Mouse (Mus musculus) naive thymus-derived CD4-positive, alpha-beta T cell, adult 2 months (primary cell): ENCODE data around the gene Mn1.
A peak's percentile ranks its signal among the peaks of the same experiment; 100 is the strongest.

Source experiments
- DNase-seq: peaks from one replicate; pipeline ENCODE4 v3.0.0-alpha.2; 2011; ENCODE audit warnings: low read depth

Gene Mn1

GRCm38 (mm10) chr5:111416591-111417374 lies at the start of gene Mn1:
Mn1 (plus strand) TSS chr5:111417362.
- peak; percentile 41 for DNase-seq

- no peak for DNase-seq
These were observed 49.1 kb upstream of the Mn1 start for GRCm38 (mm10) chr5:111367937-111368517.

DNA sequence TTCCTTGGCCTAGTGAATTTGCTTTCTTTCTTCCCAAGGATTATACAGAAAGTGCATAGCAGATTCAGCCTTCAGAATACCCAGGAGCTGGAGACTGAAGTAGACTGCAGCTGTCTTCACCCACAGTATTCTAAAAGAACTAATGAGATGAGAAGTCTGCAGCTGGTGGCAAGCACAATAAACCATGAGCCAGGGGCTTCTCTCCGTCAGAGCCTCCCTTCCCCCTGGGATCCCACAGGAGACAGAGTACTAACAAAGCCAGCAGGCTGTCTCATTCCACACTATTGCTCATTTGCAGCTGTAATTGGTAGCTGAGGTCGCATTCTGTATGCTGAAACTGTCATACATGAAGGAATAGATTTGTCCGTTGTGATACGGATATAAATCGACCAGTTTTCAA lies 48.6 kb upstream of the Mn1 start:
- DNase-seq, result no peak

DNA sequence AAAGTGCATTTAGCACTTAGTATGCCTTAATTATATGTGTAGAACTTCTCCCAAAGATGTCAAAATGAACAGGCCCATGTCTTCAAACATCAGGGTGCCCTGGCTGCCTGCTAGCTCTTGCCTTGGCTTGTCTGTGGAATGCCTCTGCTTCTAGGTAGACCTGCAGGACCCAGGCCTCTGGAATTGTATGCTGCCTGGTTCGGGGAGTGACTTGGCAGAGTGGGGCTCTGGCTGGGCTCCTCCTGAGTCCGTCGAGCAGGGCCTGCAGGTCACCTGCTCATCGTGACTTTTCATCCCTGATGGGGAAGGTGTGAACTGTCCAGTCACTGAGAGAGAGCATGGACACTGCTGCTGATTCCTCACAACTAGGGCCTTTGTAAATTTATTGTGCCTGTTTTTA lies 41.5 kb upstream of the Mn1 start:
- no peak for DNase-seq

DNA sequence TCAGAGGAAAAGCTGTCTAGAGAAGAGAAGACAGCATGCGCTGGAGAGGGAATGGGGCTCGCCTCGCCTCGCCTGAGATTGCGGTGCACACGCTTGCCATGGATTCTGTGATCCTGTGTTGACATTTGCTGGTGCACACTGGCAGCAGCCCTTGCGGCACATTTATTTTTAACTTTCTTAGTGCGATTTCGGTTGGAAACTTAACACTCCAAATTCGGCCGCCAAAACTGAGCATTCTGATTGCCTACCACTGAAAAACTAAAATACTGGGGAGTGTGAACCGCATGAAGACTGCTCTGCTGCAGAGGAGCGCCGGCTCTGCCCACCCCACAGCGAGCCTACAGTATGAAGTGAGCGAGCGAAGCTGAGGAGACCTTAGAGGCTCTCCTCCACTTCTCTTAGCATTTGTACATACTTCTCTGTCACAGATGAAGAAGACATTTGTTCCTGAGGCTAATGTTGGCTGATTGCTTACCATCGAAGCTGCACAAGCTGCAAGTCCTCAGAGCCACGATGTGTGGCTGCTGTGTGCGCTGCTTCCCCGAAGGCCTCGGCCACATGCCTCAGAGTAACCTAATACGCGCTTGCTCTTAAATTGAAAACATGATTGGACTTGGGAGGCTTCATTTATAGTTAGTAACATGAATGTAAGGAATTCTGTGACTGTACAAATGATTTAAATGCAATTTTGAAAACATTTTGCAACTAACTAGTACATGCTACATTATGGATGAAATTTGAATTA lies 40.7 kb upstream of the Mn1 start:
- DNase-seq, result no peak

DNA sequence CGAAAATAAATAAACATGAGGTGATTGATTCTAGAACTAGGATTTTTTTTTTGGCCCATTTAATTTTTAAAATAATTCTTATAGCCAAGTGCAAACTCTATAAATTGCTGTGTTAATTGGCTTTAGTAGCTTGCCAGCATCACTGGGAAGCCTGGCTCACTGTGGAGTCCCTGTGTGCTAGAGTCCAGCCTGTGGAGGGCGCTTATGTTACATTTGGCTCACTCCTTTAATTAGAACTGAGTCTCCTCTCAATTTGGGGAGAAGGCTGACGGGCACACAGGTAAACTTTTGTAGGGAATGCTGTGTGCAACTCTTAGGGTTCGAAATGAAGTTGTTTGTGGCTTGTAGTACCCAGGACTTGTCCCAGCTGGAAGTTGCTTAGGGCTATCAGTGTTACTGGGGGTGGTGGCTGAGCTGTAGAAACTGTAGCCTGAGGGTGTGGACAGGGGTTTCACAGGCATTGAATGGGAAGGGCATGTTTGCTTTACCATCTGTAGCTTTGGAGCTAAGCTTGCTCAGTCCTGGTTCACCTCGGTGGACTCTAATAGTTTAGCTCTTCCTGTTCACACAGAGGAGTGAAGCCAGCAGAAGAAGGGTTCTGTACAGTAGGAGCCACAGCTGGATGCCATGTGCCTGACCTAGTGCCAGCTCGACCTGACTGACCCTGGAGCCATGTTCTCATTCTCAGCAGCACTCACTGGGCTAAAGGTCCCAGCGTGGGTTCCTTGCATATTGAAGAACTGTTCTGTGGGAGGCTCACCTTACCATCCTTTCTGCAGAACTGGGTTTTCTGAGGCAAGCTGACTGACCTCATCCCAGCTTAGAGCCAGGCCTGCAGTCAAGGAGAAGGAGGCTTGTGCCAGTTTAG lies 38.8 kb upstream of the Mn1 start:
- DNase-seq, result no peak

- no peak for DNase-seq
These were observed 33.8 kb upstream of the Mn1 start for GRCm38 (mm10) chr5:111383335-111383734.

- DNase-seq, result no peak
These were observed 26.3 kb upstream of the Mn1 start for GRCm38 (mm10) chr5:111390911-111391310.

DNA sequence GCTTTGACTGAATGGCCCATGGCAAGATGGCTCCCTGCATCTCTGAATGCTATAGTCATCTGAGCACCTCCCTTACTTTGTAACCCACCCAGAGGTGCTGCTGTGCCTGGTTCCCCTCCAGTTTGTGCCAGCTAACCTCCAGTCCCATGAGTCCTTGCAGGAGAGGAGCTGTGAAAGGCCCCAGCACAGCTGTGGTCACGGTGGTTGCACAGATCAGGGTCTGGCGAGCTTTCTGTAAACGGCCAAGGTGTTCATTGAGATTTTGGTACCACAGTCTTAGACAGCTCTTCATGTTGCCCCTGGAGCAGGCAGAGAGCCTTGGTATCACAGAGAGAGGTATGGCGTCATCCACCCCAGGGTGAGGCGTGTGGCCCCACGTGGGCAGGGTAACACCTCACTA lies 25.7 kb upstream of the Mn1 start:
- DNase-seq, result no peak

- no peak for DNase-seq
These were observed 23.6 kb upstream of the Mn1 start for GRCm38 (mm10) chr5:111393346-111394197.

DNA sequence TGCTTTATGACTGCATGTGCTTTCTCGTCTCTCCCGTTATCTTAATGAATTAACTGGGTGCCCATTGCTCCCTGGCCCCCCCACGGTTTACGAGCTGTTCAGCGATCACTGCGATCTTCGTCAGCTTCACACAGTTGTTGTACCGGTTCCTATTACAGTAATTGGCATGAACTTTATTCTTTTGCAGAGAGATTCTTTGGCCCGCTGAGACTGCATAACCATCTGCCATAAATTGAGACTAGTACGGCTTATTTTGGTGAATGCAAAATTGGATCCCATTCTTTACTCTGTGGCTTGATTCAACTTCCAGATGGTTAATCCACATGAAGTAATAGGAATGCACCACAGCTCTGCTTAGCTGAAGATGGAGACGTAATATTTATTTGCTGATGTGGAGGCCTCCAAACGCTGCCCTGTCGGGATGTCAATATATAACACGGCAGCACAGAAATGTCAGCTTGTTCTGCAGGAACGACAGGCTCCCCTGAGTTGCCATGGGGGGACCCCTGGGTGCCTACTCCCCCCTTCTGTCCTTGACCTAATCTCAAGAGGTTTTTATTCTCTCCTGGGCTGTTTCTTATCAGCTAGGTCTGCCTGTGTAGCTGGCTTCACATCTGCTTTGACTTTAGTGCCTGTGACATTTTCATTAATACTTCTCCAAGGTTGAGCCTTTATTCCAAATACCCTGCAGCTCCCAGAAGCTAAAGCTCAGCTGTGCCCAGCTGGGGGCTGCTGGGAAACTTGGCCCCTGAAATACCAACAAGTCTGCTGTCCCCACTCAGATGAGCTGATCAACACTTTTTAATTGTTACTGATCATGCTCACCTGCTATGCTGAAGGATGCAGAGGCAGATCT lies 22.7 kb upstream of the Mn1 start:
- no peak for DNase-seq

DNA sequence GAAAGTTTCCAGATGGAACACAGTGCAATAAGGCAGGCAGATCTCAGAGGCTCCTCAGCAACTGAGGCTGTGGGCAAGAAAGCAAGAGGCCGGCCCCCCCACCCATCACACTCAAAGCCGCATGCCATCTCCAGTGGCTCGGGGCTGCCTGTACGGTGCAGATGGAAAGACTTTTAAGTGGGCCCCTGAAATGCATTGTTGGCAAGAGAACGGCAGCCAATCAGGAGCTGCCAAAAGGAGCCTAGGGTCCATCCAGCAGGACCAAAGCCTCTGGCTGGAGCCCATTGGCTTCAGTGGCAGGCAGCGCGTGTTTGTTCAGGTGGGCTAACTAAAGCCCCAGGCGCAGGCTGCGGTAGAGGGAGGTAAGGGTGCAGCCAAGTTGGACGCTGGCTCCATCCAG lies 21.4 kb upstream of the Mn1 start:
- DNase-seq, result no peak

DNA sequence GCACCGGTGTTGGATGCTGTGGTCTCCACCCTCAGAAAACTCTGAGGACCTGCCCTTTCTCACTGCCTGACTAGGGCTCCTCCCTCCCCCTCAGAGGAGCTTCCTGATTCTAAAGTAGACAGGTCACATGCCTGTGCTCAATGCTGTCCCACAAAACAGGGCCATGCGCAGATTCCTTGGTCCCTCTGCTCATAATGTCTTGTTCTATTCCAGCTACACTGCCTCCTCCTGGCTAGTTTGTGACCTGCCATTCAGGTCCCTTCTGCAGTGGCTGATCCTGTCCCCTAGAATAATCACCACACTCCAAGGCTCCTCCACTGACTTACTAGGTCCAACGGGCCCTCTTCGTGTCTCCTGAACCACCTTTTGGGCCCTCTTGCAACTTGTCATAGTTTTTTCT lies 21.0 kb upstream of the Mn1 start:
- no peak for DNase-seq

DNA sequence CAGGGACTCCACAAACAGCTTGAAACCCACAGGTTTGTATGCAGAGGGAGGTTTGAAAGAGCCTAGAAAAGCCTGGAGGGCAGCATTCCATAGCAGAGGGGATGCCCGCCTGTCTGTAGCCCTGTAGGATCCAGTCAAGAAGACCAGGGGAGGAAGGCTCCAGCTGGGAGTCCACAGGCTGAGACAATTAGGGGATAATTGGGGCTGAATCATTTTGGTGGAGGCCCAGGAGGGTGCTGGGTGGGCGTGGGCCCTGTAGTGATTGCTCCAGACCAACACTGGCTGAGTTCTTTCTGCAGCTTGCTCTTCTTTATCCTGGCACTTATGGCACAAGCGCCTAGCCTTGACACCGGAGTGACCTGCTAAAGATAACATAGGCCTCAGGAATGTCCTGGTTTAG lies 18.7 kb upstream of the Mn1 start:
- DNase-seq, result no peak

DNA sequence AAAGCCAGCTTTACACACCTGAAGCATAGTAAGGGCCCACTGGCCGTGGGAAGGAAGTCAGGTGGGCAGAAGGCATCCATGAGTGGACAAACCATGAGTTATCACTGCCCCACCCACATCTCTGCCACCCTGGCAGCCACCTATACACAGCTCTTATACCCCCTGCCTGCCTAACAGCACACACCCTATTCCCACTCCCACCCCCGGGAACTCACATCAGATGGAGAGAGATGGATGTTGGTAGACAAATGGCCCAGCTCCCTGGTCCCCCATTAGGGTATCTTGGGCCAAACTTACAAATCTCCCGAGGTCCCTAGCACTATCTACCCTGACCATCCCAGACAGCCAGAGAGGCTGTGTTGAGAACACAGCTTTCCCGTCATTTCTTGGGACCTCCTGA lies 17.9 kb upstream of the Mn1 start:
- DNase-seq, result no peak

DNA sequence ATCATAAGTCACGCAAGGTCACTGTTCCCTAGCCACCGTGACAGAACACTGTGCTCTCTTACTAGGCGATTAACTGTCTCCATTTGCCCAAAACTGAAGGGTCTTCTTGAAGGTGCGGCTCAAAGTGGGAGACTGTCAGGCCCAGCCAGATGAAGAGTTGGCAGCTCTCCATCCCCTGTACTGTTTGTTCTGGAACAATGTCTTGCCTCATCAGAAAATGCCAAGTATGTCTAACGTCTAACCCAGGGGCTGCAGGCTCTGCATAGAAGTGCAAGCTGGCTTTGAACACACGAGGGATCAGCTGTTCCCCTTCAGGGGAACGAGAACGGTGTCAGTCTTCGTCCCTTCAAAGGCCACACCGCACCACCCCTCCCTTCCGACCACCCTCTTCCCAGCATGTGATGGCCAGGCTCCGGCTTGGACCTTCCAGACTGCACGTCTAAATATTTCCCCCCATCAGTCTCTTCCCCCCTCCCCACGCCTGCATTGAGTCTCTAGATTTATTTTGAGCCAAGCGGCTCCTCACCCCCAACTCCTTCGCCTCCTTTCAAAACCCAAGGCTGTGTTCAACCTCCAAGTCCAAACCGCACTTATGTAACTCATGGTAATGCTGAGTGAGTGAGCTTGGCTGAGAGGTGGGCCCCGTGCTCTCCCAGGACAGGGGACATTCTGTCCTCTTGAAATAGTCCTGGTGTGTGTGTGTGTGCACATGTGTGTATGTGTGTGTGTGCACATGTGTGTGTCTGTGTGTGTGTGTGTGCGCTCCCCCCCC lies 15.1 kb upstream of the Mn1 start:
- DNase-seq, result no peak

GRCm38 (mm10) chr5:111402651-111402996 lies 14.5 kb upstream of the Mn1 start:
- DNase-seq, result no peak

- no peak for DNase-seq
These were observed 12.4 kb upstream of the Mn1 start for GRCm38 (mm10) chr5:111404721-111405120.

GRCm38 (mm10) chr5:111408470-111409105 lies 8.6 kb upstream of the Mn1 start:
- DNase-seq, result no peak
